Mouse (Mus musculus): ENCODE measurements around the gene Nos1.

Nos1 gene

DNA sequence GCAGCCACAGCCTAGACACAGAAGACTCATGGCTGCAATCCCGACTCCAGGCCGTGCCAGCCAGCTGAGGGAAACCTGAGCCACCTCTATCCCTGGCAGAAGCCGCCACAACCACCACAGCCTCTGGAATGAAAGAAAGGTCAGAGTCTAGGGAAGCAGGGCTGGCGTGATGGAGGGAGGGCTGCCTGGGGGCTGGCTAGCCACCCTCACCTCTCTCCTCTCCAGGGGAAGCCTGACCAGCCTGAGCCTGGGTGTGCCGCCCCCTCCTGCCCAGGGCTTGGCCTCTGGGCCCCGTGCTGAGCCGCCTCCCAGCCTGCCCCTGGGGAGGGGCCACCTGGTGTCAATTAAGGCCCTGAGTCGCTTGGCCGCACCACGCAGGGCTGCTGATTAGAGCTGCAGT lies at the start of gene Nos1:
TSS of gene Nos1 (plus strand) at position 352 of the 400 bp plus-strand sequence.
- DNase-seq = no peak

DNA sequence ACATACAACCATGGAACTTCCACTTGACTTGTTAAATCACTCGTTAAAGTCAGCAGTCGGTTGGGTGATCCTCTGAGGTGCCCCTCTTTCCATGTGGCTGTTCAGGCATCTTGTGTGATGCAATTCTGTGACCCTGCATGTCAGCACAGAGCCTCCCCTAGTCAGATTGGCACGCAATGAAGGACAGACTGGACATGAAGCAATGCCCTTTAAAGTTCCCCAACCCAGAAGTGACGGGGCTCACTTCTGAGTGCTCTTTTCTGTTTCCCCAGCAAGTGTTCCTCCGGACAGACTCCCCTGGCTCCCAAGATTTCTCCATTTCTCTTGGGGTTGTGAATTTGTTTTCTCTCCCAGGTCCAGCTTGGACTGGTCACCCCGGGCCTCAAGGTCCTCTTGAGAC lies 49.5 kb upstream of the Nos1 start:
- DNase-seq = no peak

DNA sequence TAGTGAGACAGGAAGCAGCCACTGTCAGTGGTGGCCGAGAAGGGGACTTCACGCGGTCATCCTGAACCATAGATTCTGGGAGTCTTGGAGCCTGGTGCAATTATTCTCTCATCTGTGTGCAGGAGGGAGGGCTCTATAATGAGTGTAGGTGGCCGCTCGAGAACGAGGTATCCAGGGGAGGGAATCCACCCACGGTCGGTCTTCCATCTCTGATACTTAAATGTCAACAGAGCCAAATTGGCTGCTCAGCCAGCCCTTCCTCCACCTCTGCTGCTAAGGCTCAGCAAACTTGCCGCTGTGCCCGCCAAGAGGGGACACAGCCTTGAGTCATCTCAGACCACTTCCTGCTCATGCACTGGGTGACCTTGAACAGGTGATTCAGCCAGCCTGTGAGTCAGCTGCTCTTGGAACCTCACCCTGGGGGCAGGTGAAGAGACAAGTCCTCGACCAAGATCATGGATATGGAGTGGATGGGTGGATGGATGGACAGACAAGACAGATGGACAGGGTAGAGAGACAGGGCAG lies 36.1 kb upstream of the Nos1 start:
- DNase-seq = no peak

DNA sequence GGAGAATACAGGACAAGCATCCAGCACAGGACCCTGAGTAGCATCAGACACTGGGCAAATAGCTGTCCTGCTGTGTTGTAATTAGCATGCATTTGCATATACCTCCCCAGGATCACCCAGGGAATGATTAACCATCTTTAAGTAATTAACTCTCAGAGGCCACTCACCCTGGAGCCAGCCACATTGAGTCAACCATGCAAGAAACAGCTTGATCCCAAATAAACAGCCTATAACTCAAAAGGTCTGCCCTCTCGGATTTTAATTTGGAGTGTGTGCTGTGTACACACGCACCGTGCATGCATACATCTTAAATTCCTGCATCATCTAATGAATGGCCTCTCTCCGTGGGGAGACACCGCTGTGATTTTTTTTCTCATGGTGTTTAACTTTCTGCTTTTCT lies 31.5 kb upstream of the Nos1 start:
- DNase-seq = no peak

DNA sequence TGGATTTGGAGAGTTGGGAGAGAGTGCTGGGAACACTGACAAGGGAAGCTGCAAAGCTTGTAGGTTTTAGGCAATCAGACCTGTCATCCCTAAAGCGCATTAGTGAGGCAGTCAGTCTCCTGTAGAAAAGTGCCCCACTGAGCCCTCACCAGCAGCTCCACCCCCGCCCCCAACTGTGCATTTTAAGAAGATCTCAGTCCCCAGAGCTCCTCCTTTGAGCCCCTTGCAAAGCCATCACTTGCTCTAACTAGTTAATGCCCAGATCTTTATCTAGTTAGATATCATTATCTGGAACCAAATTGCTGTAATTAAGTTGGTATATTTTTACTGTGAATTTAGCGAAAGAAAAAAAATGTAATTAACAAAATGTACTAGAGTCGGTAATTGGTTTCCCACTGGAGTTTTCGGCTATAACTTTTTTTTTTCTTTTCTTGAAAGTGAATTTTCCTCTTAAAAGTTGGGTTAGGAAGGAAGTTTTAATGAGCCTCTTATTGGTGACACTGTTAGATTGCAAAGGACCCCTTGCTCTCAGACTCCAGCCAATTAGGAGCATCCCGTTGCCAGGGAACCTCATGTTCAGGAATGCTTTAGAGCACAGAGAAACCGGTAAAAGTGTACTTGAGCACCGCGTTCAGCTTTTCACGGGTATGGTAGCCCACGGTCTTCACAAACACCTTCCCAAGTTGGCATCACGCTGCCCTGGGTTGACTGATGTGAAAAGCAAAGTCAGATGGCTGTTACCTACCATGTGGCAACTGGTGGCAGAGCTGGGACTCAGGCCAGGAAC lies 22.9 kb upstream of the Nos1 start:
- no peak for DNase-seq

DNA sequence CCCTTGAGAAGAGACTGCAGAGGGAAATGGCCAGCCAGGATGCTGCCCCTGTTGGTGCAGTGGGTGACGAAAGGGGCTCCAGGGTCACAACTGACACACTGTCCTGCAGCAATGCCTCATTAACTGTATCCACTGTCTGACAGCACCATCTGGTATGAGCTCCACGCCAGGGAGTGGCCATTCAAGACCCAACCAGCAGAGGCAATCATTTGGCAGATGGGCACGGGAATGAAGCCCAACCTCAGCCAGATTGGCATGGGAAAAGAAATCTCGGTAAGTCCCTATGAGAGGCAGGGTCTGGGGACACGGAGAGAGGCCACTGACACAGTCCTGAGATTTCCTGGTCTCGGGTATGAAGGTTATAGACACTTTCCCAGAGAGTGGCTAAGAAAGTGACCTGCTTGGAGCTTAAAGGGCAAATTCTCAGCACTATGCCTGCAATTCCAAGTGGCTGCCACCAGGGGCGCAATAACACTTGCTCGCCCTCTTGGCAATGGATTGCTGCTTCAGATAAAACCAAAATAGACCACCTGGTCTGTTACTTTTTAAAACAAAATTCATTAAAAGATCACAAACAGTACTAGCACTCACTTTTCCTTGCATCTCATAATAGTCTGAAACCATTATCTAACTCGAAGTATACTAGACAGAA lies 19.5 kb upstream of the Nos1 start:
- DNase-seq = no peak

DNA sequence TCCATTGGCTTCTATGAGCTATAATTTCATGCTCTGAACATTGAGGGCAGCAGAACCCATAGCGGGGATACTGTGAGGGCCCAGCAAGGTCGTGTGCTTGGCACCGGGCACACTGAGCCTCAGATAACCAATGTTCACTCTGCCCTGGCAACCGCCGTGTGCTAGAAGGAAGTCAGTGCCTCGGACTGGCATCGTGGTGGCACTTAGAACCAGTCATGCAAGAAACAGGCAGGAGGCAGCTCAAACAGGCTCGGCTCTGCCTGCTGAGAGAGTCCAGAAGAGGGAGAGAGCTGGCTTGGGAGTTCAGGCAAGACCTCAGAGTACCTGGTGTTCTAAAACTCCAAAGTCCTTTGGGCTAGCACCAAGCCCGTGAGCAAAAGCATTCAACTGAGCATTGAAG lies 16.3 kb upstream of the Nos1 start:
- DNase-seq = no peak

DNA sequence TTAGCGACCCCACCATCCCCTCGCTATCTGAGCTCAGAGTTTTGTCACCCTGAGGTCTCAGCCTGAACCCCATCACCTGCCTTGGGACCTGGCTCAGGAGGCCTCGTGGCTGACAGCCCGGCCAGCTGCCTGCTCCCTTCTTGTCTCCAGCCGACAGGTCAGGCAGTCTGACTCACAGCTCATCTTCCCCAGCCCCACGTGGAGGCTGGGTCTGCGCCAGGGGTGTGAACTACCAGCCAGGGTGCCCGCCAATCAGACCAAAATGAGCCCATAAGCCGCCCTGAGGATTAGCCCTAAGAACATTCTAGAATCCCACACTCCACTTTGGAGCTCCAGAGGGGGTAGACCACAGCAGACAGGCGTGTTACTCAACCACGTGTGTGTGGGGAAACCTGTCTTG lies 1.7 kb upstream of the Nos1 start:
- DNase-seq = no peak

DNA sequence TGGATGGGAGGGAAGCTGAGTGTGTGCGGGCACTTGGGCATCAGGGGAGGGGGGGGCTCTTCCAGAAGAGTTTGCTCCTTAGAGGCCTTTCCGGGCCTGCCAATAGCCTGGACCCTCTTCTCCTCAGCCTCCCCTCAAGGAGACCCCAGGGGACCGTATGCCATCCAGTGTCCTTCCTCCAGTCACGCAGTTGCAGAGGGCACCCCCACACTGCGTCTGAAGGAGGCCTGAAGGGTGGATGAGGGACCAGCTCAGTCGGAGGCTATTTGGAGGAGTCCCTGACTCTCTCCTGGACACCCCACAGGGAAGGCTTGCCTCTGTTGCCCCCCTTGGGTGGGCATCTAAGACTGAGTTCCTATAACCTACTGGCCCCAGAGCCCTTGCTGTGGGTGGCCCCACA lies 346 bp downstream of the Nos1 start:
- no peak for DNase-seq

DNA sequence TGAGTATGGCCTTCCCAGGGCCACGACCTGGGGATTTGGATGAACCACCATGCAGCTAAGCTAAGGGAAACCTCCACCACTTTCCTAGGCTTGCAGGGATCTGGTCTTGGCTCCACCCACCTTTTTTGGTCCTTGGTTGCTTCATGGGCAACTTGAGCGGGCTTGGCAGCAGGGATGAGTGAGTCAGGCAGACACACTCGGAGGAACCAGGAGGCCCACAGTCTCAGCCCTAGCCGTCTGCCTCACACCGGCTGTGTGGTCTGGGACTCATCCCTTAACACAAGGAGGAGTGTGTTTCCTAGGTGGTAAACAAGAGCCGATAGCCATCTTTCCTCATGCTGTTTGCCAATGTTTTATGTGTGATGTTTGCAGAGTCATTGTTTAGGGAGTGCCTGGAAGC lies 9.2 kb downstream of the Nos1 start:
- DNase-seq = no peak

DNA sequence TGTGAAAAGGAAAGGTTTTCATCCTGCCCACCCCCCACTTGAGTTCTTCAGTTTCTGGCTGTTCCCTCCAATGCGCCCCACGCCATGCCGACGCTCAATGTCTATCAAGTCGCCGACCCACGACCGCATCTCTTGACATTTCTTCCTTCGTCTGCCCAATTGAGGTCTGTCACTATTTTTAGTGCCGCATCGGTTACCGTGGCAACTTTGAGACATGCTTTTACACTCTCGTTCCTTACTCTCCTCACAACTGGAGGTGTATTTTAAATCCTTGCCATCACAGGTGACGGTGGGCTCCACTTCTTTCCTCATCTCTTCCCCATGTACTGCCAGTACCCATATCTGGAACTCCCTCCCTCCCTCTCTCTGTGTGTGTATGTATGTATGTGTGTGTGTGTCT lies 11.0 kb downstream of the Nos1 start:
- no peak for DNase-seq

DNA sequence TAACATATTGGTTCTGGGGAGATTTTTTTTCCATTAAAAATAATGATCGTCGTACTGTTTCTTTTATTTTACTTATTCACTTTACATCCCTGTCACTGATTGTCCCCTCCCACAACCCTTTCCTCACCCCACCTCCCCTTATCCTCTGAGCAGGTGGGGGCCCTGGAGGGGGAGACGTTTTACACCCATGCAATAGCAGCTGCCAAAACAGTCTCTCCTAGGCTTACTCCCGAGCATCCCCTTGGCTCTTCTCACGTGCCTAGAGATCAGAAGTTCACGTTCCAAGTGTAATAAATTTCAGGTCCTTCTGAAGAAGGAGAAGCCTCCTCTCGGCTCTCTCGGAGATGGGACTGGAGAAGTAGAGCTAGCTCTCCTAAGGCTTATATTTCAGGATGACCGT lies 20.0 kb downstream of the Nos1 start:
- DNase-seq = no peak

DNA sequence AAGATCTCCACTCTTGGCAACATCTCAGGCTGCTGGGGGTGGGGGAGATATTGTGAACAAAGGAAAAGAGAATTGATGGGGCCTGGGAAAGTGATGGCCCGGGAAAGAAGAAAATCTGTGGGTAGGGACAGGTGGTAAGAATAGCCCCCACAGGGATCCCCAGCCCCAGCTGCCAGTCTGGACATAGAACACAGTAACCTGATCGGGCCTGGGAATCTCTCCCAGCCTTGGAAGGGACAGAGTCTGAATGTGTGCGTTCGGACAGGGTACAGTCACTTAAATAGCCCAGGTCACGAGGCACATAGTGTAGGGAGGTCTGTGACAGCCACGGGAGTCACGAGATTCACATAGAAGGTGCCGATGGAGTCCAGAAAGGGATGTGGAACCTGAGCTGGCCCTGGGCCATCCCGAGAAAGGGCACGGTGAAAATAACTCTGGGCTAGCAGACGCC lies 21.3 kb downstream of the Nos1 start:
- DNase-seq = no peak

DNA sequence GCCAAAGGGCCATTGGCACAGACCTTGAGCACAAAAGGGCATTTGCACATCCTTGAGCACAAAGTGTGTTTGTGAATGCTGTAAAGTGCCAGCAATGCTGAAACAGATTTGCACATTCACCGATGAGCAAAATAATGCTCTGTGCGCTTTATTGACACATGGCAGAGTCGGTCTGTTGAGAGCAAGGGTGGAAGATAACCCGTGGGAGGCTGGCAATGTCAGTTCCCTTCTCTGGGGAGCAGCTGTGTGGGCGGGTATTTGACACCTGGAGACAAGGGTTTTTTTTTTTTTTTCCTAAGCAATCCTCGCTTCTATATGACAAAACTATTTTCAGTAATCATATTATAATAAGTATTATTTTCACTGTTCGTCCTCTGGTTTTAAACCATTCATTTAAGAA lies 22.7 kb downstream of the Nos1 start:
- DNase-seq = no peak

DNA sequence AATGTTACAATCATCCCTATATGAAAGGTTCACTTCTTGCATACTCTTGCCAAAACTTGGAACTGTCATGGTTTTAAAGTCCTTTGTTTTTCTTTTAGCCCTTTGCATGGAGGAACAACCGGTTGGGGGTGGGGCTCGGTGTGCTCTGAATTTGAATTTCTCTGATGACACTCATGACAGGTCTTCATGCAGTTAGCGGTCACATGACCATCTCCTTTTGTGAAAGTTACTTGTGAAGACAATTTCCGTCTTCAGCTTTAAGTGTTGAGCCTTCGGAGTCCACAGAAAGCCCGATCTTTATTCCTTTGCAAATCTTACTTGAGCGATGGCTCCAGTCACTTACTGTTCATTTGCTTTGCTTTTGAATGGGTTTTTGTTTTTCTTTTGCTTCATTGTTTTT lies 30.1 kb downstream of the Nos1 start:
- DNase-seq = no peak

DNA sequence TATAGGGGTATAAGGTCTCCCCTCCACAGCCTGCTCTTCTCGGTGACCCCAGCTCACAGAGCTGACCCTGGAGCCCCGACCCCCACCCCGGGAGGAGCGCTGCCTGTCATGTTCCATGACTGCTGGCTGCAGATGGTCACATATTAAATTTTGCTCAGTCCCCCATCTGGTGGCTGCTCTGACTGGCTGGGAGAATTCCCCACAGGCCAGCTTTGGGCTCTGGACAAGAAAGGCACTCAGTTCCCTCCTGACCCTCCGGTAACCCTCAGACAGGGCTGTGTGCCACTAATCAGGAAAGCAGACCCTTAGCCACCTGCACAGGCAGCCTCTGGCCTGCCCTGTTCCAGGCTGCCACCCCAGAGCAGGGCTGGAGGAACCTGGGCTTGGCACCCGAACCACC lies 38.0 kb downstream of the Nos1 start:
- no peak for DNase-seq

DNA sequence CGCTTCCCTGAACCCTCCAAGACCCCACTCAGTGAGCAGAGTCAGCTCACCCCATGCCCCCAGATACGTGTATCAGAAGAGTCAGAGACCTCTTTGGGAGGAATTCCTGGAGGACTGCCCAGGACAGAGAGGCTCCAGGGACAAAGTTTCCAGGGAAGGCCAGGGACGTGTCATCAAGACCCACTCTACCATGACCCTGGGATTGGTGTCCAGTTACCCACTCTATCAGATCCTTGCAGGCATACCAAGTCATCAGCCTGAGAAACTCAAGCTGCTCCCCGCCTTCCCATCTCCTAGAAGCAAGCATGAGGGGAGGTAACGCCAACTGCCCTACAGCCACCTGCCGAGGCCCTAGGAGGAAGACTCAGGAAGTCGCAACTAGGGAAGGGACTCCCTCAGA lies 39.6 kb downstream of the Nos1 start:
- DNase-seq = no peak

DNA sequence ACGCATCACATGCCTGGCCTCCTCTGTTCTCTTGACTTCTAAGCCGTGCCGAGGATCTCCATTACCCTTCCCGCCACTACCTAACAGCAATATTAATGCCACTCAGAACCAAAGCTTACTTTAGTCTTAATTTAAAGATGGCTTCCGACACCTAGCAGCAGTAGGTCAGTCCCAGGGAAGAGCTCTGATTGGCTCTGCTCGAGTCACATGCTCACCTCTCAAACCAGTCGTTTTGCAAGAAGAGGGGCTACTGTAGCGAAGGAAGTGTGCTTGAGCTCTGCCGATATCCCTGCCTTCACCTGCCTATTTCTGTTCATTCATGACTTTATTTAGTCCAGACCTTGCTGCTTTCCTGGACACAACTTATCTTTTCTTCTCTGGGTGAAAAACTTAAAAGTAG lies 43.0 kb downstream of the Nos1 start:
- DNase-seq = no peak

DNA sequence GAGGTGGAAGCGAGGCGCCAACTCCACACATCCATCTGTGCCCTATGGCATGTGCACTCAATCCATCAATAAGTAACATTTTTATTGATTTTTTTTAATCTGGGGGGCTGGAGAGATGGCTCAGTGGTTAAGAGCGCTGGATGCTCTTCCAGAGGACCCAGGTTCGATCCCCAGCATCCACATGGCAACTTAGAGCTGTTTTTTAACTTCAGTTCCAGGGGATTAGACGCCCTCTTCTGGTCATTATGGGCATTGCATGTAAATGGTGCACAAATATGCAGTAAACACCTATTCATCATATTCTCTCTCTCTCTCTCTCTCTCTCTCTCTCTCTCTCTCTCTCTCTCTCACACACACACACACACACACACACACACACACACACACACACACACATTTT lies 43.7 kb downstream of the Nos1 start:
- peak; percentile 15 for DNase-seq

DNA sequence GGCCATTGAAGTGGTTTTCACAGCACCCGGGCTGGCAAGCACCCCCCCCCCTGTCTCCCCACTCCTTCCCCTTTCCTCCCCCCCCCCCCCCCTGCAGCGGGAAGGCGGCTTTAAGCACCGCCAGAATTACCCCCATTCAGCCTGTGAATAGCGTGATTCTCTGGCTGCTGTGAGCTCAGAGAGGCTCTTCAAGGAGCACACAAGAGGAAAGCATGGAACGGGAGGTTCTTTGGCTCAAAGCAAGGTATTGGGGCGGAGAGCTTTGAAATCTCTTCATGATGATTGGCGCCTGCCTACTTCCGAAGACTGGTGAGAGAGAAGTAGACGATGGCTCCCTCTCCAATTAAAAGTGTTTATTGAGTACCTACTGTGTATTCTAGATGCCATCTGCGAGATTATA lies 44.5 kb downstream of the Nos1 start:
- DNase-seq = no peak

DNA sequence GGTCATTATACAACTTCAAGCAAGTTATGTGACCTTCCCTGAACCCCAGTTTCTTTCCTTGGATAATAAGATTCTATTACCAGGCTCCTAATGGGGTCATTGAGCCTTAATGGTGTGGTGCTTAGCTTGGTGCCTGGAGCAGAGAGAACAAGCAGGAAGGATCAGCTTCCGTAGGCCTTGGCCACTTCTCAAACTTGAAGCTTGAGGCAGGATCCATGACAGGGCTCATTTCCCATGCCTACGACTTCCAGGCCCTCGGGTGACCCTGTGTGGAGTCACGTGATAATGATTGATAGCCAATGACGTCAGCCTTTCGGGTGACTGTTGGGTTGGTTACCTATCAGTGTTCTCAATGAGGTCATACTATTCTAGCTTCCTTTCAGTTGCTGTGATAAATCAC lies 46.5 kb downstream of the Nos1 start:
- no peak for DNase-seq

DNA sequence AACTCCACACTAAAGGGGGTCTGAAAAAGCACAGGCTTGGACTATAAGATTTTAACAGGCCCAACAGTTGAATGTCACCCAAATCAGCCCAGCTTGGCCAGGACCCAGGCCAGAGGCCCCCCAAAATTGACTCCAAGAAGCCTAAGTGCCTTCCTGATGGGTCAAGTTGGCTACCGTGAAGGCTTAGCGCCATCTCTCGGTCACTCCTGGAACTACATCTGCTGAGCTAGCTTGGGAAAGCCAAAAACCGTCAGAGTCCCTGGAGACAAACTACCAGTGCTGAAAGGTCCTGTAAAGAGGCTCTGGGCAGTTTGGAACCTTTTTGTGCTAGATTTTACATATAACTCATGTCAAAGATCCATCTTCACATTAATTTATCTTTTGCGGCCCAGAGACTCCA lies 56.1 kb downstream of the Nos1 start:
- DNase-seq = peak; percentile 75

DNA sequence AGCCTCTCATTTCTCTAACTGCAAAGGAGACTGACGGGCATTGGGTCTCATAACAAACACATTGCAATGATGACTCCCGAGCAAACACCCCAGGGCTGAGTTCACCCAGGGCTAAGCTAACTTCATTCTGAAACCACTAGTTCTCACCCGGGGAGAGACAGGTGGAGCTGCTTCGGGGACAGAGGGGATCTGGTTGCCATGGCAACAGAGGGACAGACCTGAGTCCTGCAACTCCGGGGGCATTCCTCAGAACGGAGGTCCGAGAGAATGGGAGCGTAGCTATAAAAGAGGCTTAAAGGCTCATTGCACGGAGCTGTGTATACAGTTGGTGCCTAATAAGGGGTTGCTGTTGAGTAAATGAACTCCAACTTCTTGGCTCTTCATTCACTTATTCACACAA lies 56.9 kb downstream of the Nos1 start:
- DNase-seq = no peak

DNA sequence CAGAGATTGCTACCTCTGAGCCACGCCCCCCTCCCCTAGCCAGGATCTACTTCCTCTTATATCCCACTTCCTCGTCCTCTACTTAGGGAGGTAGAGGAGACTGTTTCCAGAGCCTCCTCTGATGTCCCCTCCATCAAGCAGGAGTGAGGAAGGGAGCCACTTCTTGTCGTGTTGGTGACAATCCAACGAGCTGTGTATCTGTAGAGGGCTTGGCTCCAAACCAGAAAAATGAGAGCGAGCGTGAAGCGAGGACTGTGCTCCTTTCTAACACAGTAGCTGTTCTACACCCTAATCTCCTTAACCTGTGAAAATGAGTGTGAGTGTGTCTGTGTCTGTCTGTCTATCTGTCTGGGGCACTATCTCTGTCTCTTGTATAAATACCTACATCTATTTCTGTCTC lies 58.7 kb downstream of the Nos1 start:
- no peak for DNase-seq

DNA sequence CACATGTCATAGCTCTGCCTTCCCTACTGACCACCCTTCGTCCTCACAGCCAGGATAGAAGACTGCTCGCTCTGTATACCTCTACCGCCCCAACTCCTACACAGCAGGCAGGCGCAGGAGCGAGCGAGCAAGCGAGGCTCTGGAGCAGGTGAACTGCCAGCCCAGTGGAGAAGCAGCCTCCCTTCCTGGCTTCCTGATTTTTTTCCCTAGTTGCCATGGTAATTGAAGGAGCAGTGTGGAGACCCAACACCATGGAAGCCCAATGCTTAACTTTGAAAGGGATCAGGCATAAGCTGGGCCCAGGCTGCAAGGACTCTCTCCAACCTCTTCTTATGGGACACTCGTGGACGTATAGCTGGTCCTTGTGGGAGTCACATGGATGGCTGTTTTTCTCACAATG lies 59.4 kb downstream of the Nos1 start:
- DNase-seq = no peak

Data from thymus, postnatal 4 days (tissue).